Mouse (Mus musculus) cerebellum, postnatal 4 days (tissue): ENCODE data around the gene Atp11b.

Source experiments
- DNase-seq, 2 experiments: peaks; one replicate each; pipeline ENCODE4 v3.0.0; 2022; ENCODE audit warnings: low spot score in 2 of 2, mixed read lengths in 1 of 2

Gene Atp11b

GRCm38 (mm10) chr3:35779748-35780147, 25.8 kb downstream of the Atp11b start:
- no peak for DNase-seq

- DNase-seq = no peak
Measured at GRCm38 (mm10) chr3:35802040-35802439, 48.1 kb downstream of the Atp11b start.

GRCm38 (mm10) chr3:35819887-35820286, 66.0 kb downstream of the Atp11b start:
- DNase-seq = no peak

- DNase-seq = no peak
Measured at GRCm38 (mm10) chr3:35822036-35822435, 68.1 kb downstream of the Atp11b start.

- no peak for DNase-seq
Measured at GRCm38 (mm10) chr3:35849326-35849725, 95.4 kb downstream of the Atp11b start.

GRCm38 (mm10) chr3:35883267-35883666, 129.4 kb downstream of the Atp11b start:
- DNase-seq = no peak

- DNase-seq = no peak
Measured at GRCm38 (mm10) chr3:35889531-35889930, 135.6 kb downstream of the Atp11b start.

- no peak for DNase-seq
Measured at GRCm38 (mm10) chr3:35891123-35891522, 137.2 kb downstream of the Atp11b start.

GRCm38 (mm10) chr3:35893156-35893555, 139.2 kb downstream of the Atp11b start:
- DNase-seq = no peak

GRCm38 (mm10) chr3:35897900-35898299, 144.0 kb downstream of the Atp11b start:
- DNase-seq = no peak

- DNase-seq = no peak
Measured at GRCm38 (mm10) chr3:35899109-35899508, 145.2 kb downstream of the Atp11b start.

GRCm38 (mm10) chr3:35900555-35901204, 146.8 kb downstream of the Atp11b start:
- DNase-seq = no peak
